Mouse (Mus musculus): ENCODE measurements at regions not wholly inside any gene's neighbourhood (a gene's known extent, or its start where the extent isn't known, plus 50 kb on each side); places are given as distances from the start of the nearest gene placed in this dataset.

DNA sequence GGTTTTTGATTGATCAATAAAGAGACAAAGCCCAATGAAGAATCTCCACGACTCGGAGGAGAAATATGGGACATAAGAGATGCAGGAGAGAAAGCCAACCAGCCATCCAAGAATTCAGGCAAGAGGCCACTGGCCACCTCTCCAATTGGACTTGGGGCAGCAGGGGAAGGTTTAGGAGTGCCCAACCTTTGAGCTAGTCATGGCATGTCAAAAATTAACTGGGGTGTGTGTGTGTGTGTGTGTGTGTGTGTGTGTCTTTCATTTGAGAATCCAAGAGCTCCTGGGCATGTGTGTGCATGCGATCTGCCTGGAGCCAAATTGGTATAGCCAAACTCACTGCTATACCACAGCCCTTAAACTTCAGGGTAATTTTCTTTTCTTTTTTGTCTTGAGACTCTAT, 51.6 kb upstream of the Cecr2 start:
- no peak for DNase-seq (ENCODE audit: low read depth)

DNA sequence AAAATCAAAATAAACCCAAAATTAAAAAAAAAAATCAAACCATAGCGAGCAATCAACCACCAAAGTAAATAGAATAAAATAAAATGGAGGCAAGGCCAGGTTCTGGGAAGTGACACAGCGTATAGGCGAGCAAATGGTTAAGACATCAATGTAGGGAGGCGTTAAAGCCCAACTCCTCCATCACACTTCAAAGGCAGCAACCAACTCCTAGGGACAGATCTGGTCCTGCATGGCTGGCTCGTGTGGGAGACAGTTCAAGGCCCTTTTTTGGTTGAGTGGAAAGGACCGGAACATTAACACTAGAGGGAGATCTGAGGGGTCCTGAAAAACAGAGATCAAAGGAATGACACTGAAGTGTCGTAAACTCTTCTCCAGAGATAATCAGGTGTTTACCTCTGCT, 53.8 kb upstream of the Cecr2 start:
- no peak for DNase-seq (ENCODE audit: low read depth)

DNA sequence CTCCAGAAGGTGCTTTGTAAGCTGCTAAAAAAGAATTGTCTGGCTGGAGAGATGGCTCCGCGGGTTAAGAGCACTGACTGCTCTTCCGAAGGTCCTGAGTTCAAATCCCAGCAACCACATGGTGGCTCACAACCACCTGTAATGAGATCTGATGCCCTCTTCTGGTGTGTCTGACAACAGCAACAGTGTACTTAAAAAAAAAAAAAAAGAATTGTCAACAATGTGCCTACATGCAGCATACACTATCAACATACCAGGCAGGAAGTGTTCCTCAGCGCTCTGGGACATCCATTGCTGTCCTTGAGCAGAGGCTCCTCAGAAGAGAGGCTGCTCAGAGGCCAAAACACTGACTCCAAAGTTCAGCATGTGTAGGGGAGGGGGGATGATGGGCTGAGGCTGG, 56.3 kb upstream of the Cecr2 start:
- no peak for DNase-seq (ENCODE audit: low read depth)

DNA sequence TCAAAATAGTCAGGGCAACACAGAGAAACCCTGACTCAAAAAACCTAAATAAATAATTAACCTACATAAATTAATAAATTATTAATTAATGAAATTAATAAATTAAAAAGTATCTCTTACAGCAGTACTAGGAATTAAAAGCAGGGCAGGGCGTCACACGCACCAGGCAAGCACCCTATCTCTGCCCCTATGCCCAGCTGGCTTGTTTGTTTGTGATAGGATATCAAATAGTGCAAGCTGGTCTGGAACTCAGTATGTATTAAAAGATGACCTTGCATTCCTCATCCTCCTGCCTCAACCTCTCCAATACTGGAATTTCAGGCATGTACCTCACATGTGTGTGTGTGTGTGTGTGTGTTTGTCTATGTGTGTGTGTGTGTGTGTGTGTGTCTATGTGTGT, 60.7 kb upstream of the Cecr2 start:
- no peak for DNase-seq (ENCODE audit: low read depth)

DNA sequence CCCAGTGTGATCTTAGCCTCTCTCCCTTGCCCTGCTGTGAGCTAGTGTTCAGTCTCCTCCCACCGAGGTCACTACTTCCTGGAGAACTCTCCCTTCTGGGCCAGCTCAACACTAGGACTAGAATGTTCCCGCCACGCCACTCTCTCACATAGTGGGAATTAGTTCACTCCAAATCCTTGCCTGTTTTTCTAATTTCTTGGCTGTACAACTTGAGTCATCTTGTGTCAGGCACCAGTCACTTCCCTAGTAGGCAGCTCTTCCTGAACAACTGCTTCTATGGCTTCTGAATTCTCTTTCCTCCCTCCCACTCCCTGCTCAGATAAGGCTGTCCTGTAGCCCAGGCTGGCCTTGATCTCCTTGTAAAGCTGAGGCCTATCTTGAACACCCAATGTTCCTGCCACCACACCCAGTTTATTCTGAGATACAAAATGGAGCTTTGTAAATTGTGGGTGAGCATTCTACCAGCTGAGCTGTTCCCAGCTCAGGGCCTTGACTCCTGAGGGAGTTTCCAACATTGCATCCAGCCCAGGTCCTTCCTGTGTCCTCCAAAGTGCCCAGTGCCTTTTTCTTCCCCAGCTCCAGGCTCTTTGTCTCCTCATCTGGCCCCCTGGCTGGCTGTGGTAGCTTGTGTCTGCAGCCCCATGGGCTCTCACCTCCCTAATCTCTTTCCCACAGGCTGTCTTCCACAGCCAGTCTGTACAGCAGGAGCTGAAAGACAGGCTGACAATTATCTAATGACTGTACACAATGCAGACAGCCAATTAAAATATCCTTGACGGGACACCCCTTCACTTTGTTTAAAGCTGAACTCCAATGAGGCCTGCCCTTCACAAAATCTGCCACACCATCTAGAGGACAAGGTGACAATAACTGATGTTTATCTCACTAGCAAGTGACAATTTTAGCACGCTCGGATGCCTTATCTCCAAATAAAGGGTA, 61.9 kb upstream of the Cecr2 start:
- DNase-seq (ENCODE audit: low read depth): no peak

DNA sequence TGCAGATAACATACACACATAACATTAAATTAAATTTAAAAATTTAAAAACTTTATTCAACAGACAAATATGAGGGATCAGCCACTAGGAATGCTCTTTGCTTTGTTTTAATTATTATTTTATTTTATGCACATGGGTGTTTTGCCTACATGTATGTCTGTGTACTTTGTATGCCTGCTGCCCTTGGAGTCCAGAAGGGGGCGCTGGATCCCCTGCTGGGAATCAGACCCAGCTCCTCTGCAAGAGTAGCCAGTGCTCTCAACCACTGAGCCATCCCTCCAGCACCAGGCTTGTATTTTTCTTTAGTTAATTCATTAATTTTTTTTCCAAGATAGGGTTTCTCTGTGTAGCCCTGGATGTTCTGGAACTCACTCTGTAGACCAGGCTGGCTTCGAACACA, 62.7 kb upstream of the Cecr2 start:
- peak; percentile 49 for DNase-seq (ENCODE audit: low read depth)

DNA sequence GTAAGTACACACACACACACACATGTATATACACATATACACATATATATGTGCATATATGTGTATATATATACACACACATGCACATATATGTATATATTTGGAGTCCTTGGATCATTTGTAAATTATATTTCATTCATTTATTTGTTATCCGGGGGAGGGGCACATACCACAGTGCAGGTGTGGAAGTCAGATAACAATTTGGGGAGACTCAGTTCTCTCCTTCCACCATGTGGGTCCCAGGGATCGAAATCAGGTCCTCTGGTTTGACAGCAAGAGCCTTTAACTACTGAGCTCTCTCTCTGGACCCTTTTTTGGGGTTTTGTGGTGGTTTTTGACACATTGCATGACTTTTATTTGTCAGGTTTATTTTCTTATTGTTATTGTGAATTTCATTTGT, 65.8 kb upstream of the Cecr2 start:
- DNase-seq (ENCODE audit: low read depth): no peak

DNA sequence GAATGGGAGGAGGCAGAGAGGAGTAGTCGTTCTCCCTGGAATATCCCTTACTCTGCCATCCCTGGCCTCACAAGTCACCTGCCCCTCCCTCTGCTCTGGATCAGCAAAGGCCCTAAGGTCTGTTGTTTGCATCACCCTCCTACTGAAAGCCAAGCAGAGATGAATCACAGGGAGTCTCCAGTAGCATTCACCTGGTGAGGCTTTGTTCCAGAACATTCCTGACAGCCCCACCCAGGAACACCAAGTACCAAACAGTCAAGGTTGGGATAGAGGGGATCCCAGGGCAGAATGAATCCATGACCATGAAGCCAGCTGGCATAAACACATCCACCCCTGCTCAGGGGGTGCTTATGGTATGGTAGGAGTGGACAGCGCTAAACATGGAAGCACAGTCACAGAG, 67.4 kb upstream of the Hdhd5 start:
- DNase-seq (ENCODE audit: low read depth): no peak

DNA sequence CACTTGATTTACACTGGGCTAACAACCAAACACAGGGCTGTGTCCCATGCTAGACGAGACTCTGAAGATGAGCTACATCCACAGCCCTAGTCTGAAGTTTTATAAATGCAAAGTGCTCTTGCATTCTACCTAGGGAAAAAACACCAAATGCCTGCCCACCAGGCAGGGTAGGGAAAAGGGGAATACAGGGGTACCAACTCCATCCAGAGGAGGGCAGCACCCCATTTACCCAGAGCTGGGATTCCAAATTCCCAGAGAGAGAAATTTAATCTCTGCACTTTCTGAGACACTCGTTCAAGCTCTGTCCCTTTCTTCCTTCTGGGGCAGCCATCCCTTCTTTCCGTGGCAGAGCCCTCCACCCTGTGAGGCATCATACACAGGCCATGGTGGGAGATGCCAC, 66.8 kb upstream of the Hdhd5 start:
- no peak for DNase-seq (ENCODE audit: low read depth)

DNA sequence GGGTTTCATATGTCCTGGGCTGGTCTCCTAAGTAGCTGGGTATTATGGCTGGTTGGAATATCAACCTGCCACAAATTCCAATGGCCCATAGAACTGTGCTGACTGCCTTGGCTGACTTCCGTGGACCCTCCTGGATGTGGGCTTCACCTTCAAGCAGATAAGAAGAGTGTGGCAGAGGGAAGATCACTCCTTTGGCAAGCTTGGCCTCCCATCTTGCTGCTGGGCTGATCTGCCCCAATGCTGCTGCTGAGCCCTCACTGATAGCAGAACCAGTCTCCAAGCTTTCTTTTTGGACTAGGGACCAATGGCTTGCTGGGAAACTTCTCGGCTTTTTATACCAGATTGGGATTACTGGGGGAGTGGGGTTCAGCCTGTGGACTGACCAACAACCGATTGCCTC, 65.6 kb upstream of the Hdhd5 start:
- DNase-seq (ENCODE audit: low read depth): no peak

DNA sequence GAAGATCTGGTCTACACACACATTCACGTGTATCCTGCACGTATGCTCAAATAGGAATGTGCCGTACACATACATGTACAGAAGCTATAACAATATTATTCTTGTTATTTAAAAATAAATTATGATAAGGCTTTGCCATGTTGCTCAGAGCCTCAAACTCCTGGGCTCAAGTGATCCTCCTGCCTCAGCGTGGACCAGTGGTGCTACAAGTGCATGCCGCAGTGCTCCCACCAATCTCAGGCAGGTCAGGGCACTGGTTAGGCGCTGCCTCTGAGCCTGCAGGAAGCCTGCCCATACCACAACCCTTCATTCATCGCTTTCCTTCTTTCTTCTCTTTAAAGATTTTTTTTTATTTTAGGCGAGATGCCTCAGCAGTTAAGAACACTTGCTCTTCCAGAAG, 63.3 kb upstream of the Hdhd5 start:
- peak; percentile 38 for DNase-seq (ENCODE audit: low read depth)

DNA sequence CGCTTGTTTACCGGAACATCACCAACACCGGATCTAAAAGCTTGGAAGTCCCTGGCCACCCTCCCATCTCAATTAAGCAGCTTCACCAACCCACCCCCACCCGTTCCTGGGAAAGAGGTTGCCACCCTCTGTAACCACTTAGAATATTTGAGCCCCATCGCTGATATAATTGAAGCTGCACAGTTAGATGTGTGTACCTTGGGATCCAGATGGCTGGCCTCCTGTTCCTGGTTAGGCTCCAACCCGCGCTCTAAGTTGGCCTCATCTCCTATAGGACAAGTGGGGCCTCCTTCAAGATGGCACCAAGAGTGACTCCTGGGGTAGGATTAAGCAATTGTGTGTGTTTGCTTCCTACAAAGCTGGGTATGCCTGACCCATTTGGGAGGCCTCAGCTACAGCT, 61.6 kb upstream of the Hdhd5 start:
- DNase-seq (ENCODE audit: low read depth): no peak

DNA sequence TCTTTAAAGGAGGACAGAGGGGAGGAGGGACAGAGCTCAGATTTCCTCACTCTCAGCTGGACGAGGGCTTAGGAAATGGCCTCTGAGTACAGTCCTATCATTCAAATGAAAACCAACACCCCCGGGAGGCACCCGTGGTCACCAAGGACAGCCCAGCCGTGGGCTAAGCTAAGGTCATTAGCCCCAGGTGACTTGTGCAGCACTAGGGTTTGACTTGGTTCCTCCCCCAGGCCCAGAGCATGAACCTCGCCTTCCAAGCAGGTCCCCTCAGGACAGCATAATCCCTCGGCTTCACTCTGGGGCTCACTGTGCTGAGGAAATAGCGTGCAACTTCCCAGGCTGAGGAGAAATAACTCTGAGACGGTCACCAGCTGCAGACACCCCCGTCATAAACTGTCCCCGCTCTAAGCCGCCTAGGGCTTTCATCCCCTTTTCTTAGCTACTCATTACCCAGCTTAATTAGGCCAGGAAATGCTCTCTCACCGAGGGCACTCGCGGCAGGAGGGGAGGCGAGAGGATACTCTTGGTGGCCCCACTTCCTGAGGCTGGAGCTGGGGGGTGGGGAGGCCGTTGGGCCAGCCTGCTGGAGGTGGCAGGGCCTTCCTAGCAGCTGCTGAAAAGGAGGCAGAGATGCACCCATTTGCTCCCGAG, 61.0 kb upstream of the Hdhd5 start:
- DNase-seq (ENCODE audit: low read depth): no peak

DNA sequence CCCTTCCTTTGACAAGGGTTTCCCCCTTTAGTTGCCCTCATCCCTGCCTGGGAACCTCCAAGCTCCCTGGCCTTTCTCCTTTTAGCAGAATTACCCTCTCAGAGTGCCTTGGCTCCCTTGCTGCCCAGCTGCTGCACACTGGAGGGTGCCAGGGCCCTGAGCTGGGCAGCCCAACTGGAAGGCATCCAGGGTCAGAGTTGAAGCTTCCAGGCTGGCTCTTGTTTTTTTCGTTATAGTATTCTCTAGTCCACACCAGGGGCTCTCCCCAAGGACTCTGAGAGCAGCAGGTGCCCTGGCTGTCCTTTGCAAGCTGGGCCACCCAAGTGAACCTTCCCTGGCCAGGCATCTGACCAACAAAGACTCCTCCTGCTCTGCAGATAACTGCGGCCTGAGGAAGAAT, 59.1 kb upstream of the Hdhd5 start:
- no peak for DNase-seq (ENCODE audit: low read depth)

DNA sequence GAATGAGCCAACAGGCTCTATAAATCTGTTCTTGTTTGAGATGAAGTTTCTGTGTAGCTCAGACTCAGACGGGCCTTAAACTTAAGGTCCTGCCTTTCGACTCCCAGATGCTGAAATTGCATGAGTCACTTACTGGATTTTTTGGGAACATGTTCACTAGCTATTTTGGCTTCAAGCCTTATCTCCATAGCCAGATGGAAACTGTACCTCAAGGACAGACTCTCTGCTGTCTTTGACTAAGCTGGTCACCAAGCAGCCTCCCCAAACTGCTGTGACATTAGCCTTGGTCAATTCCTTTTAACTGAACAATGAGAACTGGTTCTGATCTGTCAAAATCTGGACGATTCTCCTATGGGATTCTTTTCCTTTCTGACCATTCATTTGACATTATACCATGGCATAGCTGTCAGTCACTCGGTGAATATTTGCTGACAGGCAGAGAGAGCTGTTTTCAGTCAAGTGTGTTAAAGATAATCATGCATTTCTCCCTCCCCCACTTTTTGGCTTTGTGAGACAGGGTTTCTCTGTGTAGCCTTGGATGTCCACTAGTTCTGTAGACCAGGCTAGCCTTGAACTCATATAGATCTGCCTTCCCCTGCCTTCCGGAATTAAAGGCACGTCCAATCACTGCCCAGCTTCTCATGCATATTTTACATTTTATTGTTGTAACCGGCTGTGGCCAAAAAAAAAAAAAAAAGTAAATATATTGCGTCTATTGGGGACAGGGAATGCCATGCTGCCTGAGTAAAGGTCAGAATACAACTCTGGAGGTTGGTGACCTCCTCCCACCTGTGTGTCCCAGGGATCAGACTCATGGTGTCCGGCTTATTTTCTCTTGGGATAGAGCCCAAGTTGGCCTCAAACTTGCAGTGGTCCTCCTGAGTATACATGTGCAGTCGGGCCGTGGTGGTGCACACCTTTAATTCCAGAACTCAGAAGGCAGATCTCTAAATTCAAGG, 57.9 kb upstream of the Hdhd5 start:
- DNase-seq (ENCODE audit: low read depth): no peak

DNA sequence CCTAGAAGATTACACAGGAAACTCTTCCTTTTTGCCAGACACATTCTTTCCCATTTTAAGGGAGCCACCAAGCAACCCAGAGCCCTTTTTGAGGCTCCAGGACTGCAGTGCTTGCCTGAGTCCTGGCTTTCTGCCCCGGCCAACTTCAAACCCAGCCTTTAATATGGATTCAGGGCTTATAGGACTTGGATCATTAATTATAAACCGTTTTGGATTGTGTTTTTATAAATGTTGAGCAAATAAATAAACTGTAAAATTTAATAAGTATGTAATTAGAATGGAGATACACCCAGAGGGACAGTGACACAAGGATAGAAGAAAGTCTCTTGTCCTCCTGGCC, 54.8 kb upstream of the Hdhd5 start:
- no peak for DNase-seq (ENCODE audit: low read depth)

DNA sequence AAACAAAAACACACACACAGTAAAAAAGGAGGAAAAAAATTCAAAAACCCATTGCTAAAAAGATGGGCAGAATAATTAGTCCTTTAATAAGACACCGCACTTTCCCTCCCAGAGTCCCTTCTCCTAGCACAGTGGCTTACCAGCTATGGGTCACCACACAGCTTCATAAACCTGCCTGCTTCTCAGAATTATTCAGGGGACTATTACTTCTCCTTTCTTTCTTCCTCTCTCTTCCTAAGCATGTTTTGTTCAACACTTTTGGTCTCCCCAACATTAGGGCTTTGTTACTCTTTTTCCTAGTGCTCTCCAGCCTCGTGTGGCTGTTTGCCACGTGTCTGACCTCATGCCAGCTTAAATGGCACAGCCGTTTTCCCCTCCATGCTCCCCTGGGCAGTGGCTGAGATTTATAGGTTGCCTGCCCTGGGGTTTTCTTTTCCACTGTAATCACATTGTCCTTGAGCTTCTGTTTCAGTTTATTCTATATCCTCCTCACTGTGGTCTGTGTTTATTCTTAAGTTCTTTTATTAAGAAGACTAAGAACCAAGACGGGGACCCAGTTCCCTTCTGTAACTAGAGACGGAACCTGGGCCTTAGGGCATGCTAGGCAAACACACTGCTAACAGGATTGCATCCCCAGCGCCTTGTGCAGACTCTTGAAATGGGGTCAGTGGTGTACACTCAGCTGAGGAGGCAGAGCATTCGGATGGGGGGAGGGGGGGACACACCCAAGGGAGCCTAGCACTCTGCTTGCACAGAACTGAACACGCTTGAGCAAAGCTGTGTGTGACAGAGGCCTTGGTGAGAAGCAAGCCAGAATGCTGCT, 54.2 kb upstream of the Hdhd5 start:
- DNase-seq (ENCODE audit: low read depth): no peak

DNA sequence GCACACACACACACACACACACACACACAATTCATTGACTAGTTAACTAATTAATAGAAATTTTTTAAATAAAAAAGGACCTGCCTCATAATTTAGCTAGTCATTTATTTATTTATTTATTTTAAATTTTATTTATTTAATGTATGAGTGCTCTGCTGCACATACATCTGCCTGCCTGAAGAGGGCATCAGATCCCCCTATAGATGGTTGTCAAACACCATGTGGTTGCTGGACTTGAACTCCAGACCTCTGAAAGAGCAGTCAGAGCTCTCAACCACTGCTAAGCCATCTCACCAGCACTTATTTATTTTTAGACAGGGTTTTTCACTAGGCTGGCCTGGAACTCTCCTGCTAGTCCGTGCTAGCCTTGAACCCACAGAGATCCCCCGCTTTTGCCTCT, 50.6 kb upstream of the Hdhd5 start:
- DNase-seq (ENCODE audit: low read depth): no peak
